Mouse (Mus musculus) MEL (cell line): Measurements from ENCODE around the gene Klk1b5.
"Not testable (repeated sequence)": the region's sequence is repeated elsewhere in the genome, so short reads cannot be mapped to it uniquely, and the experiment has no call there.

ENCODE experiments used
- CTCF ChIP-seq, 3 experiments: IDR thresholded peaks in 2 of 3; conservative IDR thresholded peaks in 1 of 3; 2 replicates each; pipeline ENCODE4 v1.5.1; 2011 to 2012; ENCODE audit warnings: low read length in 3 of 3, low read depth in 2 of 3, mild to moderate bottlenecking in 2 of 3, improper control_type of control experiment in 1 of 3, inconsistent platforms in 1 of 3, mixed read lengths in 1 of 3, moderate library complexity in 1 of 3; ENCODE audit not compliant: control insufficient read depth in 1 of 3, insufficient read depth in 1 of 3, poor library complexity in 1 of 3, severe bottlenecking in 1 of 3
- MYC ChIP-seq: IDR thresholded peaks from 2 replicates; pipeline ENCODE4 v1.6.1; 2011; ENCODE audit warnings: low read depth, mild to moderate bottlenecking, low read length, improper control_type of control experiment, moderate library complexity
- POLR2A ChIP-seq, 2 experiments: IDR thresholded peaks; 2 replicates each; pipeline ENCODE4 v1.6.1; 2011 to 2012; ENCODE audit warnings: low read length in 2 of 2, mild to moderate bottlenecking in 2 of 2, control low read depth in 1 of 2, improper control_type of control experiment in 1 of 2, low read depth in 1 of 2, moderate library complexity in 1 of 2; ENCODE audit not compliant: control insufficient read depth in 1 of 2, insufficient read depth in 1 of 2, poor library complexity in 1 of 2

GRCm38 (mm10) chr7:44187936-44188335 lies 27.8 kb upstream of the Klk1b5 start, which contains the start of gene Klk1b24:
- not testable (repeated sequence) for TF ChIP-seq CTCF (IDR thresholded peaks at IDR 0.05 in 2 of 3, conservative IDR thresholded peaks at IDR 0.05 in 1 of 3; ENCODE audit: control insufficient read depth in 1 of 3, insufficient read depth in 1 of 3, low read depth in 2 of 3, low read length in 3 of 3, poor library complexity in 1 of 3, severe bottlenecking in 1 of 3); POLR2A (IDR thresholded peaks at IDR 0.05; ENCODE audit: control insufficient read depth in 1 of 2, insufficient read depth in 1 of 2, low read depth in 1 of 2, low read length in 2 of 2, poor library complexity in 1 of 2); MYC
